Mouse (Mus musculus) heart, embryonic 16.5 days (tissue): Measurements from ENCODE around the gene Rab33b. TPM values are rescaled to one million over a fixed set of nuclear protein-coding genes. Genes with fewer than 3 reads are reported as not detected.

Source experiments
- ATAC-seq: fragments of 200-750 bp; cut with Nextera tagmentation; replicated peaks from 2 replicates; pipeline ENCODE4 v1.8.0; 2017; ENCODE audit warnings: moderate number of reproducible peaks; ENCODE audit not compliant: insufficient read depth, low FRiP score; ENCODE audit errors: extremely low read depth
- H3K27ac ChIP-seq: fragments of 300-500 bp; sonication (generic); 2 replicates; pipeline ENCODE4 v1.5.1; 2014; ENCODE audit warnings: mild to moderate bottlenecking, low read length, control low read depth, moderate library complexity
- H3K27me3 ChIP-seq: fragments of 300-500 bp; sonication (generic); 2 replicates; pipeline ENCODE4 v1.6.1; 2014; ENCODE audit warnings: low read length, mixed read lengths; ENCODE audit not compliant: control insufficient read depth, insufficient read depth
- H3K36me3 ChIP-seq: fragments of 300-500 bp; sonication (generic); 2 replicates; pipeline ENCODE4 v1.6.1; 2014; ENCODE audit not compliant: control insufficient read depth, insufficient read depth
- H3K4me1 ChIP-seq: fragments of 300-500 bp; sonication (generic); 2 replicates; pipeline ENCODE4 v1.6.1; 2014; ENCODE audit warnings: low read length, mixed read lengths; ENCODE audit not compliant: control insufficient read depth, insufficient read depth
- H3K4me2 ChIP-seq: fragments of 300-500 bp; sonication (generic); 2 replicates; pipeline ENCODE4 v1.6.1; 2014; ENCODE audit warnings: low read depth, mild to moderate bottlenecking, control low read depth, low read length
- H3K4me3 ChIP-seq: fragments of 300-500 bp; sonication (generic); 2 replicates; pipeline ENCODE4 v1.5.1; 2014; ENCODE audit warnings: mild to moderate bottlenecking, control low read depth, low read length
- H3K9ac ChIP-seq: fragments of 300-500 bp; sonication (generic); 2 replicates; pipeline ENCODE4 v1.6.1; 2014; ENCODE audit warnings: low read length, control low read depth
- H3K9me3 ChIP-seq: fragments of 300-500 bp; sonication (generic); replicated peaks from 2 replicates; pipeline ENCODE4 v1.6.1; 2016; ENCODE audit warnings: low read length; ENCODE audit not compliant: control insufficient read depth
- WGBS: fragments of 180-500 bp; shearing (Covaris S2); extraction: QIAGEN DNeasy Blood & Tissue Kit; methylation state at CpG from one replicate; pipeline ENCODE4 v1.1.7; 2014; 5-methylcytosine and 5-hydroxymethylcytosine counted together
- polyA plus RNA-seq: library from polyadenylated mRNA; unstranded; fragments of >200 nt; fragmentation: Nextera tagmentation; extraction: Ambion mirVana; gene quantifications from 2 replicates; pipeline ENCODE4 v1.2.1, GENCODE M21; 2015

Rab33b gene
- polyA plus RNA-seq, 1 experiment from 2014 or later: 16.9 TPM

DNA sequence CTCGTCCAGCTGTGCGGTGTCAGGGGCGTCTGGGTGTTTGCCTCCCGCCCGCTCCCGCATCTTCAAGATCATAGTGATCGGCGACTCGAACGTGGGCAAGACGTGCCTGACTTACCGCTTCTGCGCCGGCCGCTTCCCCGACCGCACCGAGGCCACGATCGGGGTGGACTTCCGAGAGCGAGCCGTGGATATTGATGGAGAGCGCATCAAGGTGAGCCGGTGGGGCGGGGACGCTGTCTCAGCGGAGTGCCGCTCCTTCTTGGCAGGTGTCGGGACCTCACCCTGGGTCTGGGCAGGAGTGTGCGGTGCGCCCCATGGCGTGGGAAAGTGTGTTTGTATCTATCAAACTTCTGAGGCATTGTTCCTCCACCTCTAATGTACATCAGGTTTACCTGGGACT lies 650 bp downstream of the Rab33b start:
- no peaks in the 10 kb centered on the region for H3K9me3 ChIP-seq
- peak overlapping the region; percentile 91 for H3K27ac ChIP-seq
- peaks cover 7% of the 10 kb centered on the region; the same call in 1 of the 2 replicates for H3K36me3 ChIP-seq
- under 1% methylated on average over 33 of the region's 33 CpGs for WGBS
- peak overlapping the region; percentile 95 for H3K4me3 ChIP-seq
- H3K4me1 ChIP-seq: peaks cover 16% of the 10 kb centered on the region
- peak overlapping the region; percentile 94 for H3K9ac ChIP-seq
- H3K27me3 ChIP-seq: no peaks in the 10 kb centered on the region
- H3K4me2 ChIP-seq: peak overlapping the region; percentile 79
- 0 out of 2 replicates have a peak, but pooled peaks have one; percentile 3 for ATAC-seq

DNA sequence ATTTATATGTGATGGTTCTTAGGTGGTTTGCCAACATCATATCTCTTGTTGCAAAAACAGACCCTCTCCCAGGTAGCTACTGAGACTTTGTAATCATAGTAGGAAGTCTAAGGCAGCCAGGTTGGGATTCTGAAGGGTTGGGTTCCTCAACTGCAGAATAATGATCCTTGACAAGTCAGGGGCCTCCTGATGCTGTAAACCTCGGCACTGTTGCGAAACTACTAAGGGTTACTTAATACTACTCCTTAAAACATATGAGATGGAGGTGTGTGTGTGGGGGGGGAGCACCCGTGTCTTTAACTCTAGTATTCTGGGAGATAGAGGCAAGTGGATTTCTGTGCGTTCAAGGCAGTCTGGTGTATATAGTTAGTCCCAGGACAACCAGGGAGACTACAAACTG lies 1.6 kb downstream of the Rab33b start:
- peak overlapping the region; percentile 94 for H3K9ac ChIP-seq
- H3K36me3 ChIP-seq: peaks cover 7% of the 10 kb centered on the region; the same call in 1 of the 2 replicates
- 66% methylated on average over 4 of the region's 4 CpGs for WGBS
- no peak for ATAC-seq
- no peaks in the 10 kb centered on the region for H3K27me3 ChIP-seq
- H3K9me3 ChIP-seq: no peaks in the 10 kb centered on the region
- peak overlapping the region; percentile 95 for H3K4me3 ChIP-seq
- peaks cover 16% of the 10 kb centered on the region for H3K4me1 ChIP-seq
- H3K27ac ChIP-seq: no peak overlapping the region
- H3K4me2 ChIP-seq: peak overlapping the region; percentile 79

DNA sequence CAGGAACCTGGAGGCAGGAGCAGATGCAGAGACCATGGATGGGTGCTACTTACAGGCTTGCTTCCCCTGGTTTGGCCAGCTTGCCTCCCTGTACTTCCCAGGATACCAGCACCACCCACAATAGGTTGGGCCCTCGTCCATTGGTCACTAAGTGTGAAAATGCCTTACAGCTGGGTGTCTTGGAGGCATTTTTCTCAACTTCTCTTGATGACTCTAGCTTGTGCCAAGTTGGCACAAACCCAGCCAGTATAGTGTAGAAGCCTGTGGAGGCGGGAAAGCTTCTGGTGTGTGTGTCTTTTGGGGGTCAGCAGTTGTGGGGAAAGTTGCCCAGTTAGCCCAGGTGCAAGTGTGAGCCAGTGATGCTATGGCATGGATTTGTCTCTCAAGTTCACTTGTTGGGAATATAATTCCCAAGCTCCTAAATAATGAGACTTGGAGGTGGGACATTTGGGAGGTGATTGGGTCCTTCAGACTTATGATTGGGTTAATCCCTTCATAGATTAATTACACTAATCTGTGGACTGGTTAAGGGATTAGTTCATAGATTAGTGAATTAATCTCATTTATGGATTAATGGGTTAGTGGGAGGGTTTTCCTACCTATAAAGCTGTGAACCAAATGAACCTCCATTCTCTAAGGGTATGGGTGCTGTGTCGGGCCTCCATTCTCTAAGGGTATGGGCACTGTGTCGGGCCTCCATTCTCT lies 2.9 kb downstream of the Rab33b start:
- H3K4me1 ChIP-seq: peaks cover 16% of the 10 kb centered on the region
- H3K36me3 ChIP-seq: peaks cover 7% of the 10 kb centered on the region; the same call in 1 of the 2 replicates
- H3K27me3 ChIP-seq: no peaks in the 10 kb centered on the region
- H3K9me3 ChIP-seq: no peaks in the 10 kb centered on the region
- no peak for ATAC-seq
- no peak overlapping the region for H3K27ac ChIP-seq
- no peak overlapping the region for H3K4me3 ChIP-seq
- H3K9ac ChIP-seq: no peak overlapping the region
- no peak overlapping the region for H3K4me2 ChIP-seq
- WGBS: 82% methylated on average over 4 of the region's 4 CpGs

DNA sequence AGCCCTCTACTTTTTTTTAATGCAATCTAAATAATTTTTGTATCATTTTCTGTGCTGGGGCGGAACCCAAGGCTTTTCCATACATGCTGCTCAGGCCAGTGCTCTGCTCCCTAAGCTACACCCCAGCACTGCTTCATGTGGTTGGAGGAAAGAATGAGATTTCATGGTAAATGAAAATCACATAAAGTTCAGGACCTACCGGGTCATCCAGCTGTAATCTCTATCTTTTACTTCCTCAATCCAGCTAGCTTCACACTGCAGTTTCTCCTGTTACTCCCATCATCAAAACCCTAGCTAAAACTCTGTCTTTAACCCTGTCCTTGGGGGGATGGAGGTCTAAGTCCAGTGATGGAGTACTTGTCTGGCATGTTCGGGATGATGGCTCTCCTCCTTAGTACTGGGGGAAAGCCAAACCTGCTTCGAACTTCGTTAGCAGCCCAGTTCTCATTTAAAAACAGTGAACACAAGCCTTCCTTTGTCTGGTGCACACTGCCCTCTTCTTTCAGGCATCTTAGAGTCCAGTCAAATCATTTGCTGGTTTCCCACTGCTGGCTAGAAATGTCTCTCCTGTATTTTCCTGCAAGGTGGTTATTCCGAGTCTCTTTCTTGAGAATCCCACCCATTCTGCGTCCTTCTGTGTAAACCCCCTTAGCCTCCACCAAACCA lies 6.5 kb downstream of the Rab33b start:
- no peak for ATAC-seq
- H3K27ac ChIP-seq: no peak overlapping the region
- no peak overlapping the region for H3K9ac ChIP-seq
- H3K4me3 ChIP-seq: no peak overlapping the region
- no peaks in the 10 kb centered on the region for H3K9me3 ChIP-seq
- peaks cover 17% of the 10 kb centered on the region for H3K36me3 ChIP-seq
- H3K4me1 ChIP-seq: peaks cover 17% of the 10 kb centered on the region
- H3K4me2 ChIP-seq: no peak overlapping the region
- H3K27me3 ChIP-seq: no peaks in the 10 kb centered on the region
- 82% methylated on average over 7 of the region's 7 CpGs for WGBS

DNA sequence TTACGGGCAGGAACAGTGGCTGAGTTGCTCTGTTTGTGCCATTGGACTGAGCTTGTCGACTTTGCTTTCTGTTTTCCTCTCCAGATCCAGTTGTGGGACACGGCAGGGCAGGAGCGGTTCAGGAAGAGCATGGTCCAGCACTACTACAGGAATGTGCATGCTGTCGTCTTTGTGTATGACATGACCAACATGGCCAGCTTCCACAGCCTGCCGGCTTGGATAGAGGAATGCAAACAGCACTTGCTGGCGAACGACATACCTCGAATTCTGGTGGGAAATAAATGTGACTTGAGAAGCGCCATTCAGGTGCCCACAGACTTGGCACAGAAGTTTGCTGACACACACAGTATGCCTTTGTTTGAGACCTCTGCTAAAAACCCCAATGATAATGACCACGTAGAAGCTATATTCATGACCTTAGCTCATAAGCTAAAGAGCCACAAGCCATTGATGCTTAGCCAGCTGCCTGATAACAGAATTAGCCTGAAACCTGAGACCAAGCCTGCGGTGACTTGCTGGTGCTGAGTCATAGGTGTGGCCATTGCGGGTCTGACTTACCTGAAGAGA lies 9.6 kb downstream of the Rab33b start:
- H3K4me2 ChIP-seq: no peak overlapping the region
- H3K9me3 ChIP-seq: no peaks in the 10 kb centered on the region
- H3K9ac ChIP-seq: no peak overlapping the region
- peak overlapping the region; percentile 50 for H3K27ac ChIP-seq
- peak; percentile 52 for ATAC-seq
- no peak overlapping the region for H3K4me3 ChIP-seq
- H3K36me3 ChIP-seq: peaks cover 12% of the 10 kb centered on the region
- 45% methylated on average over 13 of the region's 13 CpGs for WGBS
- H3K27me3 ChIP-seq: no peaks in the 10 kb centered on the region
- H3K4me1 ChIP-seq: peaks cover 12% of the 10 kb centered on the region

DNA sequence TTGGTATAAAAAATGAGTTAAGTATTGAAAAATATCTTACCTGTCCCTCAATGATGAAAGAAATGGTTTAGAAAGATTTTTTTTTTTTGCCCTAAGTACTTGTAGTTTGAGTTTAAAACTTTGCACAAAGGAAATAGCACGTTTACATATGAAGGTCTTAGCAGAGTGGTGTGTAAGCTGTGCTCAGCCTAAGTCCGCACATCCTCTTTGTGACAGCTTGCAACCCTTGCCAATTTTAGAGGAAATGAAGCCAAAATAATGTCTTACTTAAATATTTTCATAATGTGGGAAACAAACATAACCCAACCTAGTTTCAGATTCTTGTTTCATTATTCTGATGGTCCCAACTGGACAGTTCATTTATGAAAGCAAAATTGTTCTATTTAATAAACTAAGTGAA lies 10.7 kb downstream of the Rab33b start:
- H3K4me2 ChIP-seq: no peak overlapping the region
- no peaks in the 10 kb centered on the region for H3K9me3 ChIP-seq
- no peak overlapping the region for H3K9ac ChIP-seq
- H3K27me3 ChIP-seq: no peaks in the 10 kb centered on the region
- no peak overlapping the region for H3K4me3 ChIP-seq
- ATAC-seq: no peak
- peaks cover 11% of the 10 kb centered on the region for H3K36me3 ChIP-seq
- H3K27ac ChIP-seq: no peak overlapping the region
- H3K4me1 ChIP-seq: peaks cover 12% of the 10 kb centered on the region
- WGBS: 74% methylated on average over 2 of the region's 2 CpGs

DNA sequence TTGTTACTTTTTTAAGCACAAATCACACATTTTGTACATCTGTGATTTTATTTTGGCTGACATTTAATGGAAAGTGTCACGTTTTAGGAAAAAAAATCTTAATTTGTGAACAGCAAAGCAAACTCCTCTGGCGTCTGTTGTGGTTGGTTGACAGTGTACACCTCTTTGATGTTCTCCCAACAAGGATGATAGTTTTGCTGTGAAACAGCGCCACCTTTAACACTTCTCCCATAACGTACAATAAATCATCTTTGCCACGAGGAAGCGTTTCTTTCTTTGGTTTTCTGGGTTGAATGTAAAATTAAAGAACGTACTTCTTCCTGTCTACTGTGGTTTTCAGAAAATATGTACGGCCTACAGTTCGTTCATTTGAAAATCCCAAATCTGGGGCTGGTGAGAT lies 11.9 kb downstream of the Rab33b start:
- no peaks in the 10 kb centered on the region for H3K27me3 ChIP-seq
- H3K9ac ChIP-seq: no peak overlapping the region
- no peak overlapping the region for H3K4me3 ChIP-seq
- H3K27ac ChIP-seq: no peak overlapping the region
- H3K4me1 ChIP-seq: peaks cover 12% of the 10 kb centered on the region
- H3K36me3 ChIP-seq: peaks cover 11% of the 10 kb centered on the region
- H3K4me2 ChIP-seq: no peak overlapping the region
- WGBS: 87% methylated on average over 9 of the region's 9 CpGs
- ATAC-seq: no peak
- H3K9me3 ChIP-seq: no peaks in the 10 kb centered on the region

DNA sequence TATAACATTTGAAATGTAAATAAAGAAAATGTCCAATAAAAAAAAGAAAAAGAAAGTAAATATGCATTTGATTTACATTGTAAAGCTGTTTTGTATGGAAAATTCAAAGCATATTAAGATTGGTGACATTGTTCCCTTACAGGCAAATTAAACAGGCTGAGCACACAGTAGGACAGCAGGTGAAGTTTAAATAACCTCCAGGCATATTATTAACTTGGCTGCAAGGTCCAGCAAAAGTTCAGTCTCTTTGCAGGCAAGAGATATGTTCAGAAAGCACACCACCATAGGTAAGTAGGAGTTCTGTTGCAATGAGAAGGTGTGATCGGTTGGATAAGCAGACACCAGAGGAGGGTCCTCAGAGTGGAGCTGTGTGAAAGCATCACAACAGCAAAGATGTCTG lies 14.3 kb downstream of the Rab33b start:
- Histone ChIP-seq H3K27ac (no peak overlapping the region), H3K4me1 (peaks cover 10% of the 10 kb centered on the region), H3K9ac (no peak overlapping the region), H3K27me3 (no peaks in the 10 kb centered on the region), H3K36me3 (peaks cover 11% of the 10 kb centered on the region), H3K9me3 (no peaks in the 10 kb centered on the region), H3K4me3 (no peak overlapping the region), H3K4me2 (no peak overlapping the region)
- 91% methylated on average over 1 of the region's 1 CpGs for WGBS
- no peak for ATAC-seq

DNA sequence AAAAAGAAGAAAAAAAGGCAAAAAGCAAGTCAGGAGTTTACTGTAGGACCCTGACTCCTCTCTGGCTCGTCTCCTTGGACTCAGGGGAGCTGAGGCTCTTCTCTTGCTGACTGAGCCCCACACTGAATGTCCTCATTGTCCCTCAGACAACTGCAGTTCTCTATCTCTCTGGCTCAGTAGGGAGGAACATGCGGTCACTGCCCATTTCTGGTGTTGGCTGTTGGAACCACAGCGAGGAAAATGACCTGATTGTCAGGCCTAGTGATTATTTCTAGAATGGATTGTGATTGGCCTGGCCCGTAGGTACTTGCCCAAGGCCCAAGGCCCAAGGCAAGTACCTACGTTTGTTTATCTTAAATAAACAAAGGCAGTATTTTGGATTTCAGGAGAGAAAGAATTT lies 14.9 kb downstream of the Rab33b start:
- Histone ChIP-seq H3K4me1 (peaks cover 3% of the 10 kb centered on the region; the same call in 1 of the 2 replicates), H3K4me3 (no peak overlapping the region), H3K27ac (no peak overlapping the region), H3K27me3 (no peaks in the 10 kb centered on the region), H3K36me3 (peaks cover 6% of the 10 kb centered on the region), H3K9ac (no peak overlapping the region), H3K9me3 (no peaks in the 10 kb centered on the region), H3K4me2 (no peak overlapping the region)
- ATAC-seq: no peak
- 57% methylated on average over 5 of the region's 5 CpGs for WGBS
